Mouse (Mus musculus) kidney, adult 18-20 months (tissue): ENCODE results near the gene Nck1.

Source experiments
- DNase-seq: peaks from one replicate; pipeline ENCODE4 v3.0.0; 2021

Nck1 gene

DNA sequence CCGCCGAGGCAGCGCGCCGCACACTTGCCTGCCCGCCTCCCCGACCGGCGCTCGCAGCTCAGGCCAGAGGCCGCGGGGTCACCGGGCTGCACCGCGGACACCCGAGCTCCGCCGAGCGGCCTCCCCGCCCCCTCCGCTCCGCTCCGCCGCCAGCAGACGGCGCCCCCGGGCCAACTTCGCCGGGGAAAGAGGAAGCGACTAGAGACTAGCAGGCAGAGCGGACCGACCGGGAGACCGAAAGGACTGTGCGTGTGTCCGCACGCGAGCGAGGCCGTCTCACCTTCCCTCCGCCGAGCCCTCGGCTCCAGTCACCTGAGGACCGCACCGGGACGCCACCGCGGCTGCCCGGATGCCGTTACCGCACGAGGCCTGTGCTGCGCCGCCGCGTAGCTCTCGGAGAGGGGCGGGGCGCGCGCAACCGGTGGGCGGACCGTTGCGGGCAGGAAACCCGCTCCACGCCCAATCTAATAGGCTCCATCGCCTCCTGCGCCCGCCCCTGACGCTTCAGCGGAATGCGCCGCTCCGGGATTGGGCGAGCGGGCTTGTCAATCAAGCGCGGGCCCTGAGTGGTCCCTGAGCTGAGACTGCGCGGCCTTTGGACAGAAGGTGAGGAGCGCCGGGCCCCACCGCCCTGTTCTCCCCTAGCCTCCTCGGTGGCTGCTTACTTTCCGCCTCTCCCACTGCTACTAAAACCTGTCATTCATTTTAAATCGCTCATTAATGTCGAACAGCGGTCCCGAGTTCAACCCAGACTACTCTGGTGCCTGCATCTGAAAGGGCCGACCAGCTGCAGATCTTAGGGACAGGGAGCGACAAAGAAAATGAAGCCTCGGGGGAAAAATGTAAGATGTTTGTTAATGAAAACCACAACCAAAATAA lies at the start of gene Nck1:
Gene Nck1 (minus strand): TSS at position 420 of the 879 bp plus-strand sequence.
- peak; percentile 100 for DNase-seq

GRCm38 (mm10) chr9:100590462-100590861 lies 44.5 kb upstream of the Nck1 start:
- no peak for DNase-seq

GRCm38 (mm10) chr9:100584031-100584430 lies 38.1 kb upstream of the Nck1 start:
- no peak for DNase-seq

DNA sequence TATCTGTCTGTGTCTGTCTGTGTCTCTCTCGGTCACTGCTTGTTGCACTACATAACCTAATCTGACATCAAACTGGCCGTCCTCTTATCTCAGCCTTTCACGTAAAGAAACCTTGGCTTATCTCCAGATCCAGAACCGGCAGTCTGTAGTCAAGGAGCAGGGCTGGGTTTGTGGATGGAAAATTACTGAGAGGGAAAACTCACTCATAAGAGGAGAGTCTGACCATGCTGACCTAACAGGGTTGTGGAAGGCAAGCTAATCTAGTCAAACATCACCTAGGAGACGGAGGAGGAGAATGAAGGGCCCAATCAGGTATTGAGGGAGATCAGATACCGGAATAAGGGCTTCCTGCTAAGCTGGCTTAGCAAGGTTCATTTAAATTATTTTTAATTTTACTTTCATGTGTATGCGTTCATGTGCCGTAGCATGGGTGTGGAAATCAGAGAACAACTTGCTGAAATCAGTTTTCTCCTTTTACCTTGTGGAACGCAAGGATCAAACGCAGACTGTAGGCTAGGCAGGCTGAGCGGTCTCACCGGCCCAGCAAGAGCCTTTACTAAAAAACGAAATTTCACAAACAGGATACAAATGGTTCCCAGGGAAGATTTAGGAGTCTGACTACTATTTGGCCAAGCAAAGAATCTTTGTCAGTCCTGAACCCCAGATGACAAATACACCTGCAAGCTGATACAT lies 37.1 kb upstream of the Nck1 start:
- DNase-seq: peak; percentile 40

- DNase-seq: peak; percentile 81
Observed at GRCm38 (mm10) chr9:100581543-100582492, 35.9 kb upstream of the Nck1 start.

GRCm38 (mm10) chr9:100580196-100580740 lies 34.3 kb upstream of the Nck1 start:
- no peak for DNase-seq

DNA sequence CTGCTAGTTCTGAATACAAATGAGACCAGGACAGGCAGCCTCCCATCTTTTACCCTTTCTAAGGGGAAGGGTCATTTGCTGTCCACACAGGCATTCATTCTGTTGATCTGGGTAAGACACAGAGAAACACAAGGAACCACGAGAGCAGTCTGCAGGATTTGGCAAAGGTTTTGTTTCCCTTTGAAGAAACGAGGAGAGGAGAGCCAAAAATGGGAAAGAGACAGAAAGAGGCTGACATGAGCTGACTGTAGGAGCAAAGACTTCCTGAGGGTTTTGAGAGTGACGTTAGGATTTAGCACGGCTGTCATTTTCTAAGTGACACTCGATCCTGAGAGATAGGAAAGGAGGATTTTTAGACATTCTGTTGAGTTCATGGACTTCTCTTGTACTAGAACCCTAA lies 28.0 kb upstream of the Nck1 start:
- no peak for DNase-seq

GRCm38 (mm10) chr9:100573300-100573699 lies 27.4 kb upstream of the Nck1 start:
- no peak for DNase-seq

- no peak for DNase-seq
Observed at GRCm38 (mm10) chr9:100571511-100571910, 25.6 kb upstream of the Nck1 start.

GRCm38 (mm10) chr9:100570626-100571233 lies 24.8 kb upstream of the Nck1 start, which contains the start of gene Slc35g2:
Gene Slc35g2, minus strand, starts transcription at chr9:100571090.
- DNase-seq: peak; percentile 59

DNA sequence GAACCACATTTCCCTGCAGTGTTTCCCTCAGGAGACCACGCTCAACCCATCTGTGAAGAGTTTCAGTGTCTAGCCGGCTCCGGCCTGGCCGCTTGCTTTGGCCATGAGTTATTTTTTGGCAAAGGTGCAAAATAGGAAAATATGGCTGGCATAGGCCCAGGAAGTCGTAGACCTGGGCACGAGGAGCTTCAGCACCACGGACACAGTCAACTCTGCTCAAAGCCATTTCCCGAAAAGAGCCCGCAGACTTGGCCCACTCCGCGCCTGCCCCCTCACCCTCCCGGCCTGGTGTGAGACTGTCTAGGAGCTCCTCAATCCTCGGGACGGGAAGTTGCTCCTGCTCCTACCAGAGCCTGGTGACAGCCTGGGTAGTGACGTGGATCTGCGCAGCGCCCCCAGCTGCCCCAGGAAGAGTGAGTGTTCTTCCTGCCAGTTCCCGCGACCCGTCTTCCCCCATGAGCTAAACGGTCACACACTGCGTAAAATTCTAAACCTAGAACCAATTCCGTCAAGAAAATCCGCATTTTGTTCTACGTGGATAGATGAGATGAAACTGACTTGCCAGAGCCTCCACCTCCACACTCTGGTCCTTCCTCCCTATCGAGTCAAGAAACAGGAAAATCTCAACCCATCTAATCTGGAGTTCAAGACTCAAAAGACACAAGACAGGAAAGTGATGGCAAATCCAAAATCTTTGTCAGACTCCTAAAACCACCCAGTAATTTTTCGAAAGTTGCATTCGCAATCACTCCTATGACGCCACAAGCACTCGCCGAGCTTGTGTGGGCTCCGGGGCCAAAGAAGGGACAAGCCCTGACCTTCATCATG lies 24.1 kb upstream of the Nck1 start:
- DNase-seq: peak; percentile 60

GRCm38 (mm10) chr9:100560251-100560890 lies 14.4 kb upstream of the Nck1 start:
- no peak for DNase-seq

DNA sequence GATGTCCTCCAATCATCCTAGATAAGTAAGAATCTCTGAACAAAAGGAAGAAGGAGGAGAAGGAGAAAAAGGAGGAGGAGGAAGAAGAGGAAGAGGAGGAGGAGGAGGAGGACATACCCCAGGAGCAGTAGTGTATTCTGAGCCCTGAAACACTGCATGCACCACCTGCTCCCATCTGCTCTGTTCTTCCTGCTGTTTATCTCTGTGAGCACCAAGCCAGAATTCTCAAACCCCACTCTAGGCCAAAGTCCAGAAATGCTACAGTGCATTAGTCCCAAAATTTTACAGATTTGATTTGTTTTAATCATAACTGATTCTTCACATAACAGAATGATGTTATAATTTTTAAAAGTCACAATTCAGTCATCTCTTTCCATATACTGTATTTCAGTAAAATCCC lies 13.1 kb upstream of the Nck1 start:
- DNase-seq: no peak

DNA sequence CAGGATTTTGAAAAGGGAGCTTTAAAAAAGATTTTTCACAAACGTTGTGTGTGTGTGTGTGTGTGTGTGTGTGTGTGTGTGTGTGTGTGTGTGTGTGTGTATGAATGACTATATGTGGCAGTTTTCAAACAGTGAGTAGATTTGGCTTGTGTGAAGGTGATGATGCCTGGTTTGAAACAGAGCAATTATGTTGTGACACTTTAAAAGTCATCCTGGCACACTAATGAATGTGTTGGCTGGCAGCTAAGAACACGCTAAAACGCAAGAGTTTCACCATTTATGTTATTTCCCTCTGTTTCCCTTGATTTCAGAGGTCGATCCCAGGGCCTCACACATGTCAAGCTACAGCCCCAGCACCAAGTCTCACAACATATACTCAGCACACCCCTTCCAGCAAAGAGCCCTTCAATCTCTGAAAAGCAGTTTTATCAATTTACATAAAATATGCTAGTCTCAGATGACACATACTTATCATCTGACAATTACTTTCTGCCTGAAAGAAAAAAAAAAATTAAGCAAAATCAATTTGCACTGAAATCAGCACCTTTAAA lies 12.2 kb upstream of the Nck1 start:
- no peak for DNase-seq

DNA sequence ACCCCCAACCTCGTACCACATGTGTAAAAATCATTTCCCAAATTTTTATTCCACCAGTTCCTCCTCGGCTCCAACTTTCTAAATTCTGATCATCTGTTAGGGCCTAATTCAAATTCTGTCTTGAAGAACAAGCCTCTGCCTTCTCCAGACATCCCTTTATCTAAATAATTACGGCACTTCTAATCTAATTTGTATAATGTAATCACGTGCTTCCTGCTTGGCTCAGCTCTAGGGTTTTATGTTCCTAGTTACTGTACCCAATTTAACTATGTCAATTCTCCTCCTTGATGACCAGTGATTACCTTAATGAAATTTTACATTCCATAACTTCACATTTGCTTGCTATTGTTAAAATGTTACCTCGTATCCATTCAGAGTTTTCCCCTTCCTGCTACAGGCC lies 9.8 kb upstream of the Nck1 start:
- no peak for DNase-seq

DNA sequence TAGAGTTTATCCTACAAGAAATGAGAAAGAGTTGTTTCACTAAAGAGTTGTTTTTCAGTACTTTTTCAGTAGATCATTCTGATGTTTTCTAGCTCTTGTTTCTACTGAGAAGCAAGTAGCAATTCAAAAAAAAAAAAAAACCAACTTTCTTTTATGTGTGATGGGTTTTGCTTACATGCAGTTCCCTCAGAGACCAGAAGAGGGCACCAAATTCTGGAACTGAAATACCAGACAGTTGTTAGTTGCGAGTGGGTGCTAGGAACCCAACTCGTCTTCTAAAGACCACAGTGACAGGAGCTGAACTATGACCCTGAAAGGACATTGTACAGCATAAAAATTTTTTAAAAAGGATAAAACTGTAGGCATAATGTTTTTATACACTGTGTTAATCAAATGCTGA lies 2.4 kb upstream of the Nck1 start:
- DNase-seq: no peak

DNA sequence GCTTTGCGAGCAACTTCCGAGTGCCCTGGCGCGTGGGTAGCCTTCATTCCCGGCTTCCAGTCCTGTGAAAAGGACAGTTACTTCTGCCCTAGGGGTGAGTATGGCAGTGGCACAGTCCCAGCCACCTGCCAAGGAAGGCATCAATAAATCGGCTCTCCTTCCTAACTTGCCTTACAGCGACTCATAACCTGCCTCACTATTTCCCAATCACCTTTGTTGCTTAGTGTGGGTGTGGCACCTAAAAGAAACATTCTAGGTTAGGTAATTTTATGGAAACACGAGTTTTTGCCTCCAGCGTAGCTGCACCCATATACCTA lies 618 bp upstream of the Nck1 start:
- DNase-seq: no peak

DNA sequence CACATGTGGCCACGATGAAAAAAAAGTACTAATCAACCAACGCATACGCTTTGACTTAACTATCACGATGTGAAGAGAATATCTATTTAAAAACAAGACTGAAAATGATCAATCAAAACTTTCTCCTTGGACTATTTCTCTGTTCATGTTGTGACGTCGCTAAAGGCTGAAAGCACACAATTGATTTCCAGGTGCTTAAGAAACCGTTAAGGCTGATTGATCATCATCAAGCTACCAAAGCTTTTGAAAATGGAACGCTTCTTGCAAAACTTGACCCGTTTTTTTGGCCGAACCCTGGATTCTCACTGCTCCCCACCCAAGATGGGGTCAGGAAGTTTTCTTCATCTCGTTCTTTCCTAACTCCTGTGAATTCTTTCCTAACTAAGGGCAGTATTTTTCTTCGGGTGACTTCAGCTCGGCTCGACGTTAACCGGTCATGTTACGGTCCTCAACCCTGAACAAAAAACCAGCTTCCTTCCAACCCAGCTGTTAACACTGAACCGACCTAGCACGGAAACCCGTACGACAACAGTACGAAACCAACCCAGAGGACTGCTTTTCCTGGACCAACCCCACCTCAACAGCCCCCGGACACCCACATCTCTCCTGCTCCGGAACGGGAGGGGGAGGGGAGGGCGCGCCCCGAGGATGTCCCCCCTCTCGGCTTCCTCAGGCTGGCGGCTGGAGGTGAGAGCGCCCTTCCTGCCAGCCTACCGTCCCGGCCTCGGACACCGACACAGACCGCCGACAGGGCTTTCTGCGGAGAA lies 803 bp downstream of the Nck1 start:
- DNase-seq: no peak

- no peak for DNase-seq
Observed at GRCm38 (mm10) chr9:100535618-100536262, 10.2 kb downstream of the Nck1 start.
